Mouse (Mus musculus): ENCODE data around the gene Adgrv1. TPM values are rescaled to one million over a fixed set of nuclear protein-coding genes. Genes with fewer than 3 reads are reported as not detected.

Adgrv1 gene
- polyA plus RNA-seq, 1 experiment from 2014 or later = 0.76 TPM

DNA sequence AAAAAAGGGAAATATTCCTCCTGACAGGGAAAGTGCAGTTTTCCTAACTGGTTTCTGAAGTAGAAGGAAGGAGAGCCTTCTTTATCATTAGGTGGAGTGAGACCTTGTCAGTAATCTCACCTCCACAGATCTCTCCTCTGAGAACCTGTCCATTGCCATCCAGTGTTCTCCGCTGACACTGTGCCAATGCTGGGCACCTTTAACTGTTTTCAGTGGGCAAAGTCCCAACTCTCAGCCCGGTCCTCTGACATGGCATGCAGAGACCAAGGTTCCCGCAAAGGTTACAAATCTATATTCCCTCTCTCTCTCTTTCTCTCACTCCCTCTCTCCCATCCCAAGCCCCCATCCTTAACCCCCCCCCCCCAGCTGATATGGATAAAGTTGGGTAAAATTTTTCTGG lies 230.1 kb downstream of the Adgrv1 start:
- Histone ChIP-seq H3K9ac (no peak overlapping the region), H3K36me3 (no peaks in the 10 kb centered on the region), H3K4me3 (no peak overlapping the region), H3K9me3 (replicated peaks) (no peaks in the 10 kb centered on the region), H3K4me1 (replicated peaks) (no peaks in the 10 kb centered on the region), H3K27ac (no peak overlapping the region), H3K27me3 (no peaks in the 10 kb centered on the region), H3K4me2 (no peak overlapping the region)
- ATAC-seq (replicated peaks; ENCODE audit: insufficient number of reproducible peaks, insufficient read depth, low FRiP score, low read depth) = no peak
- 92% methylated on average over 3 of the region's 3 CpGs for WGBS

GRCm38 (mm10) chr13:81402191-81402590 lies 230.8 kb downstream of the Adgrv1 start:
- Histone ChIP-seq H3K4me3 (no peak overlapping the region), H3K27ac (no peak overlapping the region), H3K4me2 (no peak overlapping the region), H3K9me3 (replicated peaks) (no peaks in the 10 kb centered on the region), H3K36me3 (no peaks in the 10 kb centered on the region), H3K27me3 (no peaks in the 10 kb centered on the region), H3K9ac (no peak overlapping the region), H3K4me1 (replicated peaks) (no peaks in the 10 kb centered on the region)
- WGBS = 50% methylated on average over 2 of the region's 2 CpGs
- no peak for ATAC-seq (replicated peaks; ENCODE audit: insufficient number of reproducible peaks, insufficient read depth, low FRiP score, low read depth)

DNA sequence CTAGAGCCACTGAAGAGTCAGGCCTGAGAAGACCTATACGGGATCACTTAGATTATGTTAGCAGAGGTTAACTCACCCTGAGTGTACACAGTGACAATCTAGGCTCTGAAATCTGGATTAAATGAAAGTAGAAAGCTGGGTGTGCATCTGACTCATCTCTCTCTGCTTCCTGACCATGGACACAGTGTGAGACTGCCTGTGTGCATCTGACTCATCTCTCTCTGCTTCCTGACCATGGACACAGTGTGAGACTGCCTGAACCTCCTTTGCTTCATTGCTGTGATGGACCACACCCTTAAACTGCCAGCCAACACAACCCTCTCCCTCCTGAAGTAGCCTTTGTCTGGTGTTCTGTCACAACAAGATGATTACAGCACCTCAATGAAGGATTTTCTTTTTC lies 231.2 kb downstream of the Adgrv1 start:
- ATAC-seq (replicated peaks; ENCODE audit: insufficient number of reproducible peaks, insufficient read depth, low FRiP score, low read depth) = no peak
- Histone ChIP-seq H3K9ac (no peak overlapping the region), H3K9me3 (replicated peaks) (no peaks in the 10 kb centered on the region), H3K27me3 (no peaks in the 10 kb centered on the region), H3K4me3 (no peak overlapping the region), H3K27ac (no peak overlapping the region), H3K36me3 (no peaks in the 10 kb centered on the region), H3K4me1 (replicated peaks) (no peaks in the 10 kb centered on the region), H3K4me2 (no peak overlapping the region)
- 77% methylated on average over 1 of the region's 1 CpGs for WGBS

DNA sequence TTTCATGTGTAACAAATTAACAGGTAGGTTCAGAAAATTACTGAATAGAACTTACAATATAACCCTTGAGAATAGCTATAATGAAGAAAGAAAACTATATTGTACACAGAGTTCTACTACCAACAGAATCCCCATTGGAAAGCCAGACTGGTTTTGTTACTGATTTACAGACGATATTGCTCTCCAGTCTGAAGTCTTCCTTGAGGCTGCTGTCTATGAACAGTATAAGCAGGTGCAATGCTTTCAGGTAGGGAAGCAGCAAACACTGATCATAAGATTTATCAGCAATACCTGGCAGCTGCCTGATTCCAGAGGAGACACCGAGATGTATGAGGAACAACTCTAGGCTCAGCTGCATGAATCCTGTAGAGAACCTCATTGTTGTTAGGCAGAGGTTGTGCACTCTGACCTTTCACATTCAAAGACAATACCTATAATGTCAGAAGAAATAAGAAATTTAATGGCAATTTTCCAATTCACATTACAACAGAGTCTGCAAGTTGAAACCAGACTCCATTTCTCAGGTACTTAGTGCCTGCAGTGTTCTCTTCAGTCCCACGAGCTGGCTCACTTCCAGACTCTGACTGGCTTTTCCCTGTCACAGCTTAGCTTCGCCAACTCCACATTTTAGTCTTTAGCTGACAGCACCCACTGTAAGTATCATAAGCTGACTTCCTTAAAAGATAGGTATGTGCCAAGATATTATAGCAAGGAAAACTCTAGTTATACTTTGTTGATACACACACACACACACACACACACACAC lies 247.2 kb downstream of the Adgrv1 start:
- no peaks in the 10 kb centered on the region for H3K9me3 ChIP-seq (replicated peaks)
- no peaks in the 10 kb centered on the region for H3K27me3 ChIP-seq
- no peak overlapping the region for H3K4me2 ChIP-seq
- ATAC-seq (replicated peaks; ENCODE audit: insufficient number of reproducible peaks, insufficient read depth, low FRiP score, low read depth) = no peak
- H3K27ac ChIP-seq = no peak overlapping the region
- H3K9ac ChIP-seq = no peak overlapping the region
- no peaks in the 10 kb centered on the region for H3K36me3 ChIP-seq
- no peak overlapping the region for H3K4me3 ChIP-seq
- H3K4me1 ChIP-seq (replicated peaks) = no peaks in the 10 kb centered on the region
- 57% methylated on average over 4 of the region's 4 CpGs for WGBS

GRCm38 (mm10) chr13:81381835-81382234 lies 251.1 kb downstream of the Adgrv1 start:
- no peaks in the 10 kb centered on the region for H3K36me3 ChIP-seq
- H3K9me3 ChIP-seq (replicated peaks) = no peaks in the 10 kb centered on the region
- ATAC-seq (replicated peaks; ENCODE audit: insufficient number of reproducible peaks, insufficient read depth, low FRiP score, low read depth) = no peak
- H3K4me3 ChIP-seq = no peak overlapping the region
- no peaks in the 10 kb centered on the region for H3K27me3 ChIP-seq
- H3K4me1 ChIP-seq (replicated peaks) = no peaks in the 10 kb centered on the region
- 85% methylated on average over 4 of the region's 4 CpGs for WGBS
- H3K27ac ChIP-seq = no peak overlapping the region
- no peak overlapping the region for H3K9ac ChIP-seq
- no peak overlapping the region for H3K4me2 ChIP-seq

GRCm38 (mm10) chr13:81370801-81371456 lies 262.0 kb downstream of the Adgrv1 start:
- Histone ChIP-seq H3K4me1 (replicated peaks) (peaks cover 12% of the 10 kb centered on the region), H3K36me3 (no peaks in the 10 kb centered on the region), H3K9me3 (replicated peaks) (no peaks in the 10 kb centered on the region), H3K27ac (no peak overlapping the region), H3K9ac (no peak overlapping the region), H3K4me3 (no peak overlapping the region), H3K27me3 (no peaks in the 10 kb centered on the region), H3K4me2 (no peak overlapping the region)
- WGBS = 69% methylated on average over 5 of the region's 5 CpGs
- no peak for ATAC-seq (replicated peaks; ENCODE audit: insufficient number of reproducible peaks, insufficient read depth, low FRiP score, low read depth)

- peaks cover 12% of the 10 kb centered on the region for H3K4me1 ChIP-seq (replicated peaks)
- no peaks in the 10 kb centered on the region for H3K27me3 ChIP-seq
- H3K36me3 ChIP-seq = no peaks in the 10 kb centered on the region
- H3K9ac ChIP-seq = no peak overlapping the region
- WGBS = 80% methylated on average over 6 of the region's 6 CpGs
- H3K4me3 ChIP-seq = no peak overlapping the region
- no peak overlapping the region for H3K27ac ChIP-seq
- no peaks in the 10 kb centered on the region for H3K9me3 ChIP-seq (replicated peaks)
- no peak overlapping the region for H3K4me2 ChIP-seq
- no peak for ATAC-seq (replicated peaks; ENCODE audit: insufficient number of reproducible peaks, insufficient read depth, low FRiP score, low read depth)
These were observed 262.8 kb downstream of the Adgrv1 start for GRCm38 (mm10) chr13:81370196-81370595.

GRCm38 (mm10) chr13:81369564-81369963 lies 263.4 kb downstream of the Adgrv1 start:
- ATAC-seq (replicated peaks; ENCODE audit: insufficient number of reproducible peaks, insufficient read depth, low FRiP score, low read depth) = no peak
- H3K4me2 ChIP-seq = no peak overlapping the region
- H3K36me3 ChIP-seq = no peaks in the 10 kb centered on the region
- no peak overlapping the region for H3K4me3 ChIP-seq
- H3K27ac ChIP-seq = no peak overlapping the region
- no peaks in the 10 kb centered on the region for H3K27me3 ChIP-seq
- 67% methylated on average over 2 of the region's 2 CpGs for WGBS
- no peaks in the 10 kb centered on the region for H3K9me3 ChIP-seq (replicated peaks)
- no peak overlapping the region for H3K9ac ChIP-seq
- H3K4me1 ChIP-seq (replicated peaks) = peaks cover 12% of the 10 kb centered on the region

DNA sequence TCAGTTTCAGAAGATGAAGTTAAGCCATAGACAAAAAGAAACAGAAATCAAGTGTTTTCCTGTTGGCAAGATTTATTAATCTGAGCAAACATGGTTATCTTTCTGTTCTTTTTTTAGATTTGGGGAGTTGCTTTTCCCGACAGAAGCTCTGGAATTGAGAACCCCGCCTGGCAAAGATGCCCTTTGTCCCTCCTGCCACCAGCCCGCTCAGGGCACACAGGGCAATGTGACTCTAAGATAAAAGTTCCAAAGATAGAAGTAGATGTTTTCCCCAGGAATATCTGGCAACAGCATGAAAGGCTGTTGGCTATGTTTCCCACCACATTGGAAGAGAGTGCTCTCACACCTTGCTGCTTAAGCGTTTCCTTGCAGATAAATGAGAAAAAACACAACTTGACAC lies 264.0 kb downstream of the Adgrv1 start:
- Histone ChIP-seq H3K4me2 (0 out of 2 replicates have a peak overlapping the region, but pooled peaks have one; percentile 7), H3K36me3 (no peaks in the 10 kb centered on the region), H3K27ac (0 out of 2 replicates have a peak overlapping the region, but pooled peaks have one; percentile 7), H3K4me1 (replicated peaks) (peaks cover 12% of the 10 kb centered on the region), H3K27me3 (no peaks in the 10 kb centered on the region), H3K4me3 (no peak overlapping the region), H3K9ac (no peak overlapping the region), H3K9me3 (replicated peaks) (no peaks in the 10 kb centered on the region)
- WGBS = 25% methylated on average over 4 of the region's 4 CpGs
- no peak for ATAC-seq (replicated peaks; ENCODE audit: insufficient number of reproducible peaks, insufficient read depth, low FRiP score, low read depth)

DNA sequence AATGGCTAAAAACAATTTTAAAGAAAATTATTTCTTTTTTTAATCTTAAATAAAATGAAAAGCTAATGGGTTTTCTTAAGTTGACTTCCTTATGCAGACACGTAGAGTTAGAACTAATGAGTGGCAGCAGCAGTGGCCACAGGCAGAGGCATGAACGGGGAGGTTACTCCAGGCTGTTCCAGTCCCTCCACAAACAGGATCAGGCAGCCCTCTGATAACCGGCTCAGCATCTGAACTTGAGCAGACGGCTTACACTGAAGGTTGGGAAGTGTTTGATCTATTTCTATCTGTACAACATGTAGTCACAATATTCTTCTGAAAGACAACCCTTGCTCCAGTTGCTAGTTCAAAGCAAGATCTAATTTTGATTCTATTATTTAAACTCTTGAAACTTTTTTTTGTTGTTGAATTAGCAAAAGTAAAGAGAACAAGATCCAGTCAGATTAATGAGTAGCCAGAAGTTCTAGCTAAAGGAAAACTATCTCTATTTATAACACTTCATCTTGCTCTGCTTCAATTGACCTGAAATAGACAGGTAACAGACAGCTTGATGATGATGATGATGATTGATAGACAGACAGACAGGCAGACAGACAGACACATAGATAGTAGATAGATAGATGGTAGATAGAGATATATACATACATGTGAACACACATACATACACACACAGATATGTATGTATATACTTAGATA lies 265.1 kb downstream of the Adgrv1 start:
- H3K4me3 ChIP-seq = no peak overlapping the region
- no peak overlapping the region for H3K9ac ChIP-seq
- H3K4me1 ChIP-seq (replicated peaks) = peaks cover 12% of the 10 kb centered on the region
- H3K4me2 ChIP-seq = no peak overlapping the region
- H3K9me3 ChIP-seq (replicated peaks) = no peaks in the 10 kb centered on the region
- no peaks in the 10 kb centered on the region for H3K27me3 ChIP-seq
- WGBS = 25% methylated on average over 4 of the region's 4 CpGs
- no peak for ATAC-seq (replicated peaks; ENCODE audit: insufficient number of reproducible peaks, insufficient read depth, low FRiP score, low read depth)
- H3K27ac ChIP-seq = no peak overlapping the region
- no peaks in the 10 kb centered on the region for H3K36me3 ChIP-seq

DNA sequence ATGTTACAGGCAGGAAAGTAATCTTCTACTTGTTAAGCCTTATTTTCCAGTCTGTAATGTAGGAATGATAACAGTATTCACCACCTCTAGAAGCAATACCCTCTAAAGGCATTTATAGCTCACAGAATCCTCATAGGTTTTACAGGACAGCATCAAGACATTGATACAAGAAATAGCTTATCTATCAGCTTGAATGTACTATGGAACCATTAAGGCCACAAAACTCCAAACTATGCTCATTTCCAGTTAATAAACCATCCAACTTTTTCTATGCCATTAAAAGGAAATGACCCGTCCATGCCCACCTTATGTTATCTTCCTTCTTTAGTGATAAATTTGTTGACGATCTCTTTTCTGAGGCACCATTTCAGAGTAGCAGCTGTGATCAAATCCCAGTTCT lies 272.6 kb downstream of the Adgrv1 start:
- Histone ChIP-seq H3K36me3 (no peaks in the 10 kb centered on the region), H3K4me1 (replicated peaks) (no peaks in the 10 kb centered on the region), H3K4me2 (no peak overlapping the region), H3K27me3 (no peaks in the 10 kb centered on the region), H3K9ac (no peak overlapping the region), H3K27ac (no peak overlapping the region), H3K9me3 (replicated peaks) (no peaks in the 10 kb centered on the region), H3K4me3 (no peak overlapping the region)
- WGBS = 73% methylated on average over 2 of the region's 2 CpGs
- ATAC-seq (replicated peaks; ENCODE audit: insufficient number of reproducible peaks, insufficient read depth, low FRiP score, low read depth) = no peak
